Mouse (Mus musculus): Measurements from ENCODE around the gene Slc29a3.
"Not testable (repeated sequence)": the region's sequence is repeated elsewhere in the genome, so short reads cannot be mapped to it uniquely, and the experiment has no call there.

The Slc29a3 gene

DNA sequence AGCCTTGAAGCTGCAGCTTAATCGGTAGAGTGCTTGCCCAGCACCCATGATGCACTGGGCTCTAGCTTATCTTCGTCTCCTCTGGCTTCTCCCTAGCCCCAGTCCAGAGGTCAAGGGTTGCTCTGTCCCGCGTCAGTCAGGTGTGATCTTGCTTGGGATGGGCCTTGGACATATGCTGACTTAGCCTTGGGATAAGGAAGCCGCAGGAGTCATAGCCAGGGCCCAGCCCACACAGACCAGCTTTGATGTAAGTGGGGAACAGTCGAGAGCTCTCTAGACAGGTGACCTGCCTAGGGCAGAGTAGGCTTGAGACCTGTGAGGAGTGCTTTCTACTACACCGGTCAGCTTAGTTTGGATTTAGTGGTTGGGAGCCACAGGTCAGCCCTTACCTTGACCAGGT, 14.8 kb upstream of the Slc29a3 start:
- CTCF ChIA-PET: no interaction called here

DNA sequence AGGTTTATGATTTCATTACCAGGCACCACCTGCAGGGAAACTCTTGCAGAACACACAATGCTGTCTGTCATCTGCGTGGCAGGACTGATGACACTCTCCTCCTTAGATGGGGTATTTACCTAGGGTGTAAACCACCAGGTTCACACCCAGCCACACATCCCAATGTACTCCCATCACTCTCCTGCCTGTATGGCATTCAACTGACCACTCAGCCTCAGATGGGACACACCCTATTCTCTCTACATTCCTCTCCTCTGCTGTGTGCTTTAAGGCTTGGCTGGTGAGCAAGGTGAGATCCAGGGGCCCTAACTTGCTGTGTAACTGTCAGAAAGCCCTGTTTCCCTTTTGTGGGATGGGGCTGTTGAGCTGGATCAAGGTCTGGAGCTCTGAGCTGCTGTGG, 9.5 kb upstream of the Slc29a3 start:
- CTCF ChIA-PET: interaction anchor here (1.2 kb wide), 1 partner anchor 231 kb away, joined by 6 read pairs; no protein-coding TSS in a partner anchor

- CTCF ChIA-PET: interaction anchor here (0.5 to 0.6 kb wide), 2 partner anchors 9 to 371 kb away, joined by 4 read pairs; no protein-coding TSS in a partner anchor
These were observed 7.8 kb upstream of the Slc29a3 start for GRCm38 (mm10) chr10:60760377-60760776.

DNA sequence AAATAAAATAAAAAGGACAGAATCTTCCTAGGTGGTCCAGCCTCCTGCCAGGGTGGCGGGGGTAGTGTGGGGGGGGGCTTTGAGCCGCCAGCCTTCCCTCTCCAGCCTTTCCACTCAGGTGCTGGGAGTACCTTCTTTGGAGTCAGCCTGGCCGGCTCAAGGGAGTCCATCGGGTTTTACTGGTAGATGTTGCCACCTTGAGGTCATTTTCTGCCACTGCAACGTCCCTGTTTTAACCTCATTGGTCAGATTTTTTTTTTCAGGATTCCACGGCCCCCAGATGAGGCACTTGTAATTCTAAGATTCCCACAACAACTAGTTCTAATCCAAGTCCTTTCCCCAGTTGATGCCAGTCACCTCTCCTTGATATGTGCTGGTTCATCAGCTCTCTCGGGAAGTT, 4.4 kb upstream of the Slc29a3 start:
- CTCF ChIA-PET: interaction anchor here (0.7 to 1.4 kb wide), 3 partner anchors 226 to 547 kb away, joined by 3 to 5 read pairs (median 5); no protein-coding TSS in a partner anchor

DNA sequence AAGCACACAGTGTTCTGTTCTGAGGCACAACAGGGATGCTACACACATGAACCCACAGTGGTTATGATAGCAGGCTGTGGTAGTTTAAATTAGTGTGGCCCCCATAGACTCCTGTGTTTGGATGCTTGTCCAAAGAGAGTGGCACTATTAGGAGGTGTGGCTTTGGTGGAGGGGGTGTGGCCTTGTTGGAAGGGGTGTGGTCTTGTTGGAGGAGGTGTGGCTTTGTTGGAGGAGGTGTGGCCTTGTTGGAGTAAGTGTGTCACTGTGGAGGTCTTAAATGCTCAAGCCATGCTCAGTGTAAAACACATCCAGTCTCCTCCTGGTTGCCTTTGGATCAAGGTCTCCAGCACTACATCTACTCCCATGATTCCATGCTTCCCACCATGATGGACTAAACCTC, 3.6 kb upstream of the Slc29a3 start:
- CTCF ChIA-PET: interaction anchor here (1.4 kb wide), 1 partner anchor 225 kb away, joined by 3 read pairs; no protein-coding TSS in a partner anchor

GRCm38 (mm10) chr10:60753941-60754340, 1.3 kb upstream of the Slc29a3 start:
- CTCF ChIA-PET: no interaction called here

DNA sequence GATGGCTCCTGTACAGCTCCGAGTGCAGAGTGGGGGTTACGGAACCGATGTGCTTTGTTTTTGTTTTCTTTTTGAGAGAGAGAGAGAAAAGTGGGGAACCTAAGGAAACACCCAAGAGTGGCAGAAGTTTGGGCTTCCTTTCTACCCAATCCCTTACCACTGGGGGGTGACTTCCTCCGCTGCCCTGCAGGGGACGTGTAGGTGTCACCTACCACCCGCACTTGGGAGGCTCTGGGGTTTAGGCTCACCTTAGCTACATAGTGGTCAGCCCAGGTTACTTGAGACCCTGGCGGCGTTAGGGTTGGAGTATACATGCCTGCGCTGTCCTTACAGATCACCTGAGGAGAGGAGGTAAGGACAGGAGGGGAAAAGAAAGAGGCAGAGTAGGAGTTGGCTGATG, 667 bp upstream of the Slc29a3 start:
- CTCF ChIA-PET: interaction anchor here (0.6 kb wide), 1 partner anchor 508 kb away, joined by 3 read pairs; no protein-coding TSS in a partner anchor

GRCm38 (mm10) chr10:60747667-60748212, 4.9 kb downstream of the Slc29a3 start:
- CTCF ChIA-PET: no interaction called here

DNA sequence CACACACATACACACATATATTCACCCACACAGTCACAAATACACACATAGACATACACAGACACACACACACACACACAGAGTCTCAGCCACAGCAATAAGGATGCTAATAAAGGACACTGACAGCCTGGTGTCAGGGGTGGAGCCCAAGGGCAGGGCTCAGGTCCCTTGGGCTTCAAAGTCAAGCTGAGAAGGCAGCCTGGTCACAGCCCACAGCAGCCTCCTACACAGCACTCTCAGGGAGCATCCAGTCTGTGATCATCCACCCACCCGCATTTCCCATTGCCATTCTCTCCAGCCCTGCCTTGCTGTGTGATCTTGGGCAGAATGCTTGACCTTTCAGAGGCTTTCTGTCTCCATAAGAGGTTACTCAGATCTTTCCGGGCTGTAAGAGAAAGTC, 6.1 kb downstream of the Slc29a3 start:
- CTCF ChIA-PET: interaction anchor here (0.5 kb wide), 1 partner anchor 8 kb away, joined by 7 read pairs; no protein-coding TSS in a partner anchor

GRCm38 (mm10) chr10:60744543-60745290, 7.9 kb downstream of the Slc29a3 start:
- CTCF ChIA-PET: no interaction called here

GRCm38 (mm10) chr10:60743681-60744080, 8.9 kb downstream of the Slc29a3 start:
- CTCF ChIA-PET: no interaction called here

GRCm38 (mm10) chr10:60742942-60743341, 9.7 kb downstream of the Slc29a3 start:
- CTCF ChIA-PET: no interaction called here

DNA sequence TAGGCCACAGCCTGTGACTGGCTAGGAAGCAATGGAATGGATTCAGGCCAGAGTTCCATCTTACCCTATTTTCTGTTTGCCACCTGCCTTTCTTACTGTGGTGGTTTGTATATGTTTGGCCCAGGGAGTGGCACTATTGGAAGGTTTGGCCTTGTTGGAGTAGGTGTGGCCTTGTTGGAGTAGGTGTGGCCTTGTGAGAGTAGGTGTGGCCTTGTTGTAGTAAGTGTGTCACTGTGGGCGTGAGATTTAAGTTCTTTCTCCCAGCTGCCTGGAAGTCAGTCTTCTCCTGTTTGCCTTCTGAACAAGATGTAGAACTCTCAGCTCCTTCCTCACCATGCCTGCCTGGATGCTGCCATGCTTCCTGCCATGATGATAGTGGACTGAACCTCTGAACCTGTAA, 10.3 kb downstream of the Slc29a3 start:
- CTCF ChIA-PET: not testable (repeated sequence)

DNA sequence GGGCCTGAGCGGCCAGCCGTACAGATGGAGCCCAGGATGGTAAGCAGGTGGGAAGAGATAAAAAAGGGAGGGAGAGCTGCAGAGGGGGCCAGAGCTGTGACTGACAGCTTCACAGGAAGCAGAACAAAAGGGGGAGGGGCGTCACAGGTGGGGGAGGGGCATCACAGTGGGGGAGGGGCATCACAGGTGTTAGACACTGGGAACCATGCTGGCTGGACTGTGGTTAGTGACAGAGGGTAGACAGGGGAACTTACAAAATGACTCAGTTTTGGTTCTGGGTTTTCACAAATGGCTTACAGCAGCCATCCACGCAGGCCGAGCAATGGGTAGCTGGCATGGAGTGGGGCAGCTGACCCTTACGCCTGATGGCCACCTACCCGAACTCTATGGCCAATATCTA, 11.2 kb downstream of the Slc29a3 start:
- CTCF ChIA-PET: no interaction called here

- CTCF ChIA-PET: no interaction called here
These were observed 12.8 kb downstream of the Slc29a3 start for GRCm38 (mm10) chr10:60739619-60740363.

- CTCF ChIA-PET: interaction anchor here (0.5 to 0.9 kb wide), 5 partner anchors 8 to 47 kb away, joined by 3 to 14 read pairs (median 7); no protein-coding TSS in a partner anchor
These were observed 14.5 kb downstream of the Slc29a3 start for GRCm38 (mm10) chr10:60737886-60738640.

DNA sequence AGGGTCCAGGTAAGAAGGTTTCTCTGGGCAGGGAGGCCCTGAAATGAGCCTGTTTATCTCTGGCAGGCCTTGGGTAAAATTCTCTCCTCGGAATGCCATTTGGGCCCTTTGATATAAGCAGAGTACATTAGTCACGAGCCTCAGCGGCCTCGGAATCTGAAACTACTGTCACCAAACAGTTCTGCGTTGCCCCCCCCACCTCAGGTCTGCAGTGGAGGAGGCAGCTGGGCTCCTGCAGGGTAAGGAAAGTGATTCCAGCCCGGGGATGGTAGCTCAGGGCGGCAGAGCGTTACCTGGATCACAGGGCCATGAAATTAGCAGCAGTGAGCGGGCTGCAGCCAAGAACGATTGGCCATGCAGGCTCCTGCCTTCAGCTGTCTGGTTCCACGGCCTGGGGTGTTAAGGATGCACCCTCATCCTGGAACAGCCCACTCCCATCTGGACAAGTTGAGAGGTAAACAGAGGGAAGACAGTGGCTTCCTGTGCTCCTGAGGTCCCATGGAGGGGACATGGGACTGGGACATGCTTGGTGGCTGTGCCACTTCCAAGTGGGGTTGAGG, 15.3 kb downstream of the Slc29a3 start:
- CTCF ChIA-PET: interaction anchor here (0.5 kb wide), 1 partner anchor 32 kb away, joined by 3 read pairs; no protein-coding TSS in a partner anchor

DNA sequence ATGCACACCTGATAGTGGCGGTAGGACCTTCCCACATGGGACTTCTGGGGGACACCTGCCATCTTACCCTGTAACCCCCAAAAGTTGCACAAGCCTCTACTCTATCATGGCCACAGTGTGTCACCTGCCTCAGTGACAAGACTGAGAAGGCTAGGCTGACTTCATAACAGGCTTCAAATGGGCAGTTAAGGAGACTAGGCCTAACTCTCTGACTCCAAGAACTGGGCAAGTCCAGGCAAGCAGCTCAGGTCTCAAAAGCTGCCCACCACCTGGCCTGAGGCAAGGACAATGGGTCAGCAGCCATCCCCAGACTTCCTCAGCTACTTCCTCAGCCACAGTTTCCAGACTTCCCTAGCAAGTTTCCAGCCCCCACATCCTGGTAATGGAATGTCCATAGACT, 16.9 kb downstream of the Slc29a3 start:
- CTCF ChIA-PET: no interaction called here

DNA sequence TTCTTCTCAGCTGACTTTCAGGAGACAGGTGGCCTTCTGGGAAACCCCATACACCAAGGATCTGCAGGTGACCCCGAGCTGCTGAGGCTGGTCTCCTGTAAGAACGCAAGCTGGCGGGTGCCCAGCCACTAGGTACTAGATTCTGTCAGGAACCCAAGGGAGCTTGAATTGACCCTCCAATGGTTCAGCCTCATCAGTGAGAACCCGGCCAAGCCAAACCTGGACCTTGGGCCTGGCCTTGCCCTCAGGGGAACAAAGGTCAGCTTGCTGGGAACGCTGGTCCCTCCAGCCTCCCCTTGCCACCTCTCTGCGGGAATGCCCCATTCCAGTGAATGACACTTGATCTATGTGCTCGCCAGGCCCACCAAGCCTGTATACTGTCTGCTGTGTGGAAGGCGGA, 19.1 kb downstream of the Slc29a3 start:
- CTCF ChIA-PET: no interaction called here

DNA sequence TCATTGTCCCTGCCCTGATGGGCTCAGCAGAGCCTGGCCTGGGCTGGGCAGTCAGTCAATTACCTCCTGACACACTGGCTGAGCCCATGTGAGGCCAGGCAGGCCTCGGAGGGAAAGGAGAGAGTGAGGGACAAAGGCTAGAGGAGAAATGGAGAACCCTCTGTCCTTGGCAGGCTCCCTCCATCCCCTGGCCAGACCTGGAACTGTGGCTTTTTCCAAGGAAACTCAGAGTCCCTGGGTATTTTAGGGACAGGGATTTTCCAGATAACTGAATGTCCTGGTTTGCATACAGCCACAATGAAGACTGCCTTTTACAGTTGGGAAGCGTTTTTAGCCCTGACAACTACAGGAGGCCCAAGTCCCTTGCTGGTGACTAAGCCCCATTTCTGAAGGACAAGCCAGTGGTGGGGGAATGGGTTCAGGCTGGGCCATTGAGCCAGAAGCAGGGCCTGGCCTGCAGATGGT, 20.2 kb downstream of the Slc29a3 start:
- CTCF ChIA-PET: no interaction called here

DNA sequence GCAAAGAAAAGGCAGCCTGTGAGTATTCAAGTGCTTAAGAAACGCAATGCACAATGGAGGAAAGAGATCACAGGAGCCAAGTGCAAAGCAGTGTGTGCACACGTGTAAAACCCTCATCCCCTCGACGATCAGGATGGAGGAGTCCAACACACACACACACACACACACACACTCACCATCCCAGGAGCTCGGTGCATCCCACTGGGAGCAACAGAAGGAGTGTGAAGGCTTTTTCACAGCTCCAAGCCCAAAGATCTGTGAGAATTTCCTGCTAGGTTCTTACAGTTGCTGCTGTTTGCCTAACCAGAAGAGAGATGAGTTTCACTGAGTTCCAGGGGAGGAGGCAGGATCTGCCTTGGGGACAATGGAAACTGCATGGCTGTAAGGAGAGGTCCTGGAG, 20.9 kb downstream of the Slc29a3 start:
- CTCF ChIA-PET: no interaction called here
